Mouse (Mus musculus) erythroid progenitor cell, adult 5-6 weeks (primary cell): ENCODE results near the gene Afg3l1. TPM values are rescaled to one million over a fixed set of nuclear protein-coding genes. Genes with fewer than 3 reads are reported as not detected.
A peak's percentile ranks its signal among the peaks of the same experiment; 100 is the strongest.
"Not testable (repeated sequence)": the region's sequence is repeated elsewhere in the genome, so short reads cannot be mapped to it uniquely, and the experiment has no call there.

Source experiments
- ATAC-seq: replicated peaks from 2 replicates; pipeline ENCODE4 v1.8.0; 2016; ENCODE audit warnings: moderate number of reproducible peaks, mild to moderate bottlenecking, moderate TSS enrichment, inconsistent platforms; ENCODE audit not compliant: poor library complexity, low FRiP score, severe bottlenecking
- total RNA-seq, 2 experiments: library from RNA; stranded (forward) in 1 of 2; stranded (reverse) in 1 of 2; fragments of 150-400 nt in 1 of 2; fragments of 186-747, 209-891 nt in 1 of 2; gene quantifications; 2 replicates each; pipeline versions ENCODE4 v1.2.3 to v1.2.4; 2015 to 2017; ENCODE audit warnings: low replicate concordance in 2 of 2

The Afg3l1 gene
- total RNA-seq, 2 experiments from 2014 or later, result 6.5 to 13.4 TPM

- no peak for ATAC-seq
These were observed 33.1 kb downstream of the Afg3l1 start for GRCm38 (mm10) chr8:123510819-123511218.

GRCm38 (mm10) chr8:123514136-123514535, 36.4 kb downstream of the Afg3l1 start:
- ATAC-seq, result no peak

GRCm38 (mm10) chr8:123514781-123515539, 37.3 kb downstream of the Afg3l1 start, which contains the start of gene Dbndd1:
TSS of gene Dbndd1 (minus strand) at chr8:123515463.
- ATAC-seq, result no peak

GRCm38 (mm10) chr8:123515540-123515897, 37.8 kb downstream of the Afg3l1 start:
- ATAC-seq, result no peak

- ATAC-seq, result no peak
These were observed 38.9 kb downstream of the Afg3l1 start for GRCm38 (mm10) chr8:123516596-123516995.

- ATAC-seq, result no peak
These were observed 40.5 kb downstream of the Afg3l1 start for GRCm38 (mm10) chr8:123518172-123518571.

- peak; percentile 56; the same call in 1 of the 2 replicates for ATAC-seq
These were observed 41.0 kb downstream of the Afg3l1 start, which contains the start of gene Gas8 for GRCm38 (mm10) chr8:123518667-123519066. TSS of gene Gas8 (plus strand) at chr8:123518834.

- not testable (repeated sequence) for ATAC-seq
These were observed 42.3 kb downstream of the Afg3l1 start for GRCm38 (mm10) chr8:123520048-123520447.

GRCm38 (mm10) chr8:123527720-123528489, 50.2 kb downstream of the Afg3l1 start:
- ATAC-seq, result no peak

- ATAC-seq, result no peak
These were observed 58.7 kb downstream of the Afg3l1 start for GRCm38 (mm10) chr8:123536242-123536989.

- no peak for ATAC-seq
These were observed 59.3 kb downstream of the Afg3l1 start for GRCm38 (mm10) chr8:123536990-123537380.

GRCm38 (mm10) chr8:123537641-123538040, 59.9 kb downstream of the Afg3l1 start:
- ATAC-seq, result not testable (repeated sequence)

Other genes with a start within 250 kb of the Afg3l1 start
- gene Spata2l, start 241.7 kb upstream of the Afg3l1 start, total RNA-seq (2015; ENCODE audit: low replicate concordance), result 0.42 and 0.72 TPM in 2 replicates
- gene Spata2l, start 241.7 kb upstream of the Afg3l1 start, total RNA-seq (2017; ENCODE audit: low replicate concordance), result 1.7 TPM in 1 of 2 replicates, not detected in the other
- 3.6 and 13.8 TPM in 2 replicates for gene Zfp276, start 223.7 kb upstream of the Afg3l1 start, total RNA-seq (2015; ENCODE audit: low replicate concordance)
- gene Zfp276, start 223.7 kb upstream of the Afg3l1 start, total RNA-seq (2017; ENCODE audit: low replicate concordance), result 5.6 and 8.0 TPM in 2 replicates
- 4.7 and 11.3 TPM in 2 replicates for gene Vps9d1, start 223.6 kb upstream of the Afg3l1 start, total RNA-seq (2015; ENCODE audit: low replicate concordance)
- 9.2 and 16.8 TPM in 2 replicates for gene Vps9d1, start 223.6 kb upstream of the Afg3l1 start, total RNA-seq (2017; ENCODE audit: low replicate concordance)
- 47.9 and 75.0 TPM in 2 replicates for gene Fanca, start 159.3 kb upstream of the Afg3l1 start, total RNA-seq (2015; ENCODE audit: low replicate concordance)
- 31.5 and 34.1 TPM in 2 replicates for gene Fanca, start 159.3 kb upstream of the Afg3l1 start, total RNA-seq (2017; ENCODE audit: low replicate concordance)
- gene Spire2, start 145.2 kb upstream of the Afg3l1 start, total RNA-seq (2015; ENCODE audit: low replicate concordance), result not detected in 2 replicates
- not detected in 2 replicates for gene Spire2, start 145.2 kb upstream of the Afg3l1 start, total RNA-seq (2017; ENCODE audit: low replicate concordance)
- 36.4 and 48.6 TPM in 2 replicates for gene Tcf25, start 104.2 kb upstream of the Afg3l1 start, total RNA-seq (2015; ENCODE audit: low replicate concordance)
- gene Tcf25, start 104.2 kb upstream of the Afg3l1 start, total RNA-seq (2017; ENCODE audit: low replicate concordance), result 27.2 and 70.3 TPM in 2 replicates
- gene Mc1r, start 70.8 kb upstream of the Afg3l1 start, total RNA-seq (2015; ENCODE audit: low replicate concordance), result not detected in 2 replicates
- gene Mc1r, start 70.8 kb upstream of the Afg3l1 start, total RNA-seq (2017; ENCODE audit: low replicate concordance), result not detected in 2 replicates
- not detected in 2 replicates for gene Tubb3, start 66.5 kb upstream of the Afg3l1 start, total RNA-seq (2015; ENCODE audit: low replicate concordance)
- not detected in 2 replicates for gene Tubb3, start 66.5 kb upstream of the Afg3l1 start, total RNA-seq (2017; ENCODE audit: low replicate concordance)
- 8.8 and 15.1 TPM in 2 replicates for gene Def8, start 54.4 kb upstream of the Afg3l1 start, total RNA-seq (2015; ENCODE audit: low replicate concordance)
- 3.5 and 8.9 TPM in 2 replicates for gene Def8, start 54.4 kb upstream of the Afg3l1 start, total RNA-seq (2017; ENCODE audit: low replicate concordance)
- gene Dbndd1, start 37.6 kb downstream of the Afg3l1 start, total RNA-seq (2015; ENCODE audit: low replicate concordance), result not detected in 2 replicates
- not detected in 2 replicates for gene Dbndd1, start 37.6 kb downstream of the Afg3l1 start, total RNA-seq (2017; ENCODE audit: low replicate concordance)
- not detected in 2 replicates for gene Gas8, start 40.9 kb downstream of the Afg3l1 start, total RNA-seq (2015; ENCODE audit: low replicate concordance)
- gene Gas8, start 40.9 kb downstream of the Afg3l1 start, total RNA-seq (2017; ENCODE audit: low replicate concordance), result 0.23 and 1.3 TPM in 2 replicates
- gene Rhou, start 176.0 kb downstream of the Afg3l1 start, total RNA-seq (2015; ENCODE audit: low replicate concordance), result 4.2 and 5.4 TPM in 2 replicates
- 1.6 and 2.2 TPM in 2 replicates for gene Rhou, start 176.0 kb downstream of the Afg3l1 start, total RNA-seq (2017; ENCODE audit: low replicate concordance)